Mouse (Mus musculus) stomach, embryonic 14.5 days (tissue): Measurements from ENCODE around the gene Ofd1. TPM values are rescaled to one million over a fixed set of nuclear protein-coding genes. Genes with fewer than 3 reads are reported as not detected.

Experiments used
- polyA plus RNA-seq: library from polyadenylated mRNA; unstranded; fragments of >200 nt; fragmentation: Nextera tagmentation; extraction: Ambion mirVana; gene quantifications from 2 replicates; pipeline ENCODE4 v1.2.1, GENCODE M21; 2014

Gene Ofd1
- polyA plus RNA-seq, 1 experiment from 2014 or later = 9.2 TPM

Other genes with a start within 250 kb of the Ofd1 start
- 47.5 and 50.4 TPM in 2 replicates for gene Gpm6b, start 201.8 kb downstream of the Ofd1 start, polyA plus RNA-seq
- 27.0 and 28.1 TPM in 2 replicates for gene Trappc2, start 130 bp downstream of the Ofd1 start, polyA plus RNA-seq
- 64.8 and 65.3 TPM in 2 replicates for gene Rab9, start 39.2 kb upstream of the Ofd1 start, polyA plus RNA-seq
- 5.9 and 7.1 TPM in 2 replicates for gene Tceanc, start 77.9 kb upstream of the Ofd1 start, polyA plus RNA-seq
- gene Egfl6, start 145.0 kb upstream of the Ofd1 start, polyA plus RNA-seq = 14.6 and 15.3 TPM in 2 replicates